ENCODE assay signal across 26 mouse cellular contexts in the genomic region with DNA sequence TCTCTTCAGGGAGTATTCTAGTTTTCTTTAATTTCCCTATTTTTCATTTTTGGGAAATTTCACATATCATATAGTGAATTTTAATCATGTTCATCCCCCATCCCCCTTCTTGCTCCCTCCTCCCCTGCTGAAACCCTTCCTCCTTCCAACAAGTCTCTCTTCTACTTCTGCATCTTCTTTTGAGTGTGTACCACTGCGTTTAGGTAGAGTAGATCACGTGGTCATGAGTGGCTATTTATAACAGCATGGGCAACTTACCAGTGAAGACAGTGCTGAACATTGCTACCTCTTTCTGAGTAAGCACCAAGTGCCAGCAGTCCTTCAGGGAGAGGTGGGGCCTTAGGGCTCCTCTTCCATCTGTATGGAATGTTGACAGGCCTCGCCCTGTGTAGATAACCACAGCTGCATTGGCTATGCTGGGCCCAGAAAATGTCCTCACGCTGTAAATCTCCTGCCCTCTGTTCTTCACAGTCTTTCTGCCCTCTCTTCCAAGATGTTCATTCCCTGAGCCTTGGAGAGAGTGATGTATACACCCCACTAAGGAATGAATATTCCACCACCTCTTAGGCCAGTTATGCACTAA. TPM values are rescaled to one million over a fixed set of nuclear protein-coding genes. Genes with fewer than 3 reads are reported as not detected.
DNase-seq lines count a peak whose midpoint lies in the region; ATAC-seq and TF ChIP-seq lines count a peak whose summit lies in the region.
"Had no signal": no experiment of that assay in that cellular context is flagged by ENCODE, and none has a peak within 500 bp of the region (broad histone marks: within the 10 kb centered on the region; RNA-seq: fewer than 3 reads in every experiment).

No protein-coding gene starts in this region.

- intact Hi-C loops in heart, postnatal 10 days (cut with DNase I): no loop called here

- H3K9me3 ChIP-seq in heart, embryonic 10.5 days: no peaks in the 10 kb centered on the region
- H3K9me3 ChIP-seq in liver, postnatal 0 days (ENCODE audit: low read length): no peaks in the 10 kb centered on the region
- H3K9me3 ChIP-seq: forebrain, embryonic 10.5 days; forebrain, embryonic 13.5 days; G1E; heart, embryonic 13.5 days; hindbrain, embryonic 15.5 days had no signal

- WGBS in heart, embryonic 10.5 days: 45% methylated on average over 4 of the region's 4 CpGs
- 60% methylated on average over 4 of the region's 4 CpGs for WGBS in liver, postnatal 0 days (ENCODE audit: insufficient replicate concordance)

- H3K4me3 ChIP-seq in heart, embryonic 10.5 days: no peak overlapping the region
- no peak overlapping the region for H3K4me3 ChIP-seq in liver, postnatal 0 days (ENCODE audit: low read depth, low read length)
- H3K4me3 ChIP-seq: forebrain, embryonic 10.5 days; forebrain, embryonic 13.5 days; heart, adult 2 months; heart, embryonic 13.5 days; hindbrain, embryonic 15.5 days had no signal

- no peak for TF ChIP-seq CTCF in liver, postnatal 0 days (IDR thresholded peaks at IDR 0.05; ENCODE audit: low read depth)

- no peak for ATAC-seq in liver, postnatal 0 days
- ATAC-seq: forebrain, embryonic 13.5 days; forebrain, embryonic 16.5 days; intestine, postnatal 0 days had no signal

- H3K36me3 ChIP-seq in heart, embryonic 10.5 days: no peaks in the 10 kb centered on the region
- H3K36me3 ChIP-seq in liver, postnatal 0 days (replicated peaks; ENCODE audit: insufficient read depth, low read length): no peaks in the 10 kb centered on the region
- H3K36me3 ChIP-seq: forebrain, embryonic 10.5 days; G1E; heart, embryonic 13.5 days; hindbrain, embryonic 15.5 days had no signal

- DNase-seq in heart, adult 18-20 months: peak; percentile 8 to 27
- no peak for DNase-seq in heart, embryonic 10.5 days (ENCODE audit: low spot score)
- DNase-seq in heart, postnatal 10 days: peak; percentile 13 to 21
- DNase-seq in heart, adult 11 months: no peak
- DNase-seq in NIH3T3 (ENCODE audit: low read depth): peak; percentile 78
- no peak for DNase-seq in layer of hippocampus, postnatal 14 days (ENCODE audit: low spot score in 2 of 2)
- DNase-seq in kidney, postnatal 36 days: no peak
- DNase-seq in liver, postnatal 0 days: no peak
- DNase-seq: adrenal gland, postnatal 10 days; adrenal gland, postnatal 36 days; cerebellum, adult 18-20 months; cerebellum, adult 9-10 months; cerebellum, postnatal 14 days; gastrocnemius, postnatal 10 days; gastrocnemius, postnatal 36 days; heart, postnatal 4 days; kidney, adult 2 months had no signal

- no peak overlapping the region for H3K27ac ChIP-seq in heart, embryonic 10.5 days
- H3K27ac ChIP-seq in liver, postnatal 0 days (ENCODE audit: low read depth): no peak overlapping the region
- H3K27ac ChIP-seq: forebrain, embryonic 10.5 days; forebrain, embryonic 13.5 days; heart, adult 2 months; heart, embryonic 13.5 days; hindbrain, embryonic 15.5 days had no signal

- H3K9ac ChIP-seq in liver, postnatal 0 days (replicated peaks): no peak overlapping the region
- H3K9ac ChIP-seq: forebrain, embryonic 13.5 days; heart, embryonic 13.5 days; hindbrain, embryonic 15.5 days had no signal

- no peaks in the 10 kb centered on the region for H3K27me3 ChIP-seq in heart, embryonic 10.5 days (ENCODE audit: insufficient read depth, poor library complexity, severe bottlenecking)
- no peaks in the 10 kb centered on the region for H3K27me3 ChIP-seq in liver, postnatal 0 days (ENCODE audit: insufficient read depth, low read length)
- H3K27me3 ChIP-seq: forebrain, embryonic 13.5 days; heart, embryonic 13.5 days; hindbrain, embryonic 15.5 days had no signal

- no peaks in the 10 kb centered on the region for H3K4me1 ChIP-seq in heart, embryonic 10.5 days
- no peaks in the 10 kb centered on the region for H3K4me1 ChIP-seq in liver, postnatal 0 days (ENCODE audit: insufficient read depth)
- H3K4me1 ChIP-seq: forebrain, embryonic 10.5 days had no signal

- TF ChIP-seq EP300 in liver, postnatal 0 days (IDR thresholded peaks at IDR 0.05; ENCODE audit: low read depth): no peak

- no peak overlapping the region for H3K4me2 ChIP-seq in liver, postnatal 0 days (ENCODE audit: low read depth, low read length)
- H3K4me2 ChIP-seq: forebrain, embryonic 13.5 days; heart, embryonic 13.5 days; hindbrain, embryonic 15.5 days had no signal

RNA-seq across cellular contexts. Expression of a gene that starts 33.6 kb away (rescaled TPM):
- total RNA-seq in heart, adult 18-20 months (2021): under 1 TPM; 0.02 to 0.13 TPM
- polyA plus RNA-seq in heart, embryonic 10.5 days (2016; fragmentation: Nextera tagmentation; extraction: Ambion mirVana): 0.04 TPM in 1 of 2 replicates, not detected in the other
- under 1 TPM; 0.48 to 0.99 TPM for total RNA-seq in heart, postnatal 10 days (2021)
- total RNA-seq in layer of hippocampus, postnatal 14 days (2021): 100 to 1,000 TPM; 168 to 172 TPM
- not detected in 2 replicates for polyA plus RNA-seq in liver, postnatal 0 days (2015; fragmentation: Nextera tagmentation; extraction: Ambion mirVana)
- total RNA-seq: gastrocnemius, adult 18-20 months; gastrocnemius, postnatal 36 days had no signal
- polyA plus RNA-seq: G1E; heart, embryonic 13.5 days had no signal

Comparison
In these comparisons a context has a peak if more than half of its experiments do, and no peak if none do; other contexts are left out.
1. DNase-seq: peak in heart, adult 18-20 months (2 of 2), heart, postnatal 10 days (2 of 2) and NIH3T3 (single experiment); none in heart, embryonic 10.5 days (single experiment), heart, adult 11 months (single experiment), layer of hippocampus, postnatal 14 days (0 of 2), kidney, postnatal 36 days (0 of 2) and liver, postnatal 0 days (single experiment).
2. RNA of a gene that starts 33.6 kb away (total RNA-seq): 168 to 172 TPM in layer of hippocampus, postnatal 14 days; 0.48 to 0.99 TPM in heart, postnatal 10 days and 0.02 to 0.13 TPM in heart, adult 18-20 months; every median in the first group is over 10 times any median in the second.